Mouse (Mus musculus) layer of hippocampus, adult 9-10 months (tissue): ENCODE measurements around the gene Kcnmb1.

ENCODE experiments used
- DNase-seq: peaks from one replicate; pipeline ENCODE4 v3.0.0; 2022; ENCODE audit warnings: low spot score

Gene Kcnmb1

GRCm38 (mm10) chr11:34001938-34002592, 39.3 kb downstream of the Kcnmb1 start:
- no peak for DNase-seq

DNA sequence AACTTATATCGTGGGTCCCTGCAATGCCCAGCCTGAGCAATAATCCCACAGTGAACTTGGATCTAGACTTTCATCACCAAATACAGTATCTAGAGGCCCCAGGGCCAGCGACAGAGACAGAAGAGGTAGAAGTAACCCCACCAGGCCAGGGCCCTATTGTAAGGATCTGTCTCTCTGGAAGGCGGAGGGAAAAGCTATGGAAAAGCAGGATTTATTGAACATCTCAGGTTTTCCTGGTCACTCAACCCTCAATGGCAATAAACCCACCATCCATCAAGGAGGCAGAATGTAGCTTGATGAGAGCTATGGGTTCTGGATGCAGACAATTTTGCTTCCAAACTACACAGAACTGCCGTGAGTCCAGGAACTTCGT, 39.8 kb downstream of the Kcnmb1 start:
- DNase-seq, result no peak

DNA sequence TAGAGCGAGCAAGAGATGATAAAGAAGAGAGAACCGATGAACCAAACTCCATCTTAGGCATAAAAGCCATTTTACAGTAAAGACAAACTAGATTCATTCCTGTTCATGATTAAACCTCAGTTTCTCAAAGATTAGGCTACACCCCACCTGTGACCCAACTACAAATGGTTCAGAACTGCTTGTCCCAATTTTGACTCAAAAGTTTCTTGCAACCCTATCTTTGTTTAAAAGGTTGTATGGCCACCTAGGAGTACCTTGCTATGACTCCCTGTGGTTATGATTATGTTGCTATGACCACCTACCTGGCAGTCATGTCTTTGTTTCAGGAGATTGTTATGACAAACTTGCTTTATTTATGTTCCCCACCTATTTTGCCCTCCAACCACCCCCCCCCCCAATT, 44.8 kb downstream of the Kcnmb1 start:
- DNase-seq, result no peak

GRCm38 (mm10) chr11:34008214-34008613, 45.4 kb downstream of the Kcnmb1 start:
- DNase-seq, result no peak

- DNase-seq, result no peak
These were observed 45.9 kb downstream of the Kcnmb1 start for GRCm38 (mm10) chr11:34008702-34009101.

DNA sequence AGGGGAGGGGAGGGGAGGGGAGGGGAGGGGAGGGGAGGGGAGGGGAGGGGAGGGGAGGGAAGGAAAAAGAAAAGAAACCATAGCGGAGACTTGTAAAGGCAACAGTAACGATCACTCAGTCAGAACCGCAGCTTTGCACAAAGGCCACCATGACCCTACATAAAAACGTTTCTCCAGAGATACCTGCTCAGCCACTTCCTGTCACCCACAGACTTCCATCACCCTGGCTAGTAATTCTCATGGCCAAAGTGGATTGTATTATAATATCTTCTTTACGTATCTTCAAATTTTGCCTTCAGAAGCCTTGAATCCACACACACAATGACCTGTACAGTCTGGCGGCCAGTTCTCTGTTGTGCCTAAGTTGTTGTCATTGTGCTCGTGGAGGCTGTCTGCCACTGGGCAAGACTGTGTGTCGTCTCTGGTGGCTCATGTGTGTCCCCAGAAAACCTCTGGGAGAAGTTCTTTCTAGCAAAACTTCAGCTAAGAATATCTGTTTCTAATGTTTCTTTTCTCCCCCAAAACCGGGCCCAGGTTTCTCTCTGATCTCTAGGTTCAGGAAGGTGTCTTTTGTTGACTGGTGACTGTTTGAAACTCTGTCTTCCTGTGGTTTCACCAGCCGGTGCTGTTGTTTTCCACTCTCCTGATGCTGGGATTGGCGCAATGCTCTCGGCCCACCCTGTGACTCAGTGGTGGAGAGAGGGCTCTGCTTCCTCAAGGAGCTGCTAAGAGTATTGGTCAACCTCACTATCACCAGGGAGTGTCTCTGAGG, 46.7 kb downstream of the Kcnmb1 start:
- no peak for DNase-seq

DNA sequence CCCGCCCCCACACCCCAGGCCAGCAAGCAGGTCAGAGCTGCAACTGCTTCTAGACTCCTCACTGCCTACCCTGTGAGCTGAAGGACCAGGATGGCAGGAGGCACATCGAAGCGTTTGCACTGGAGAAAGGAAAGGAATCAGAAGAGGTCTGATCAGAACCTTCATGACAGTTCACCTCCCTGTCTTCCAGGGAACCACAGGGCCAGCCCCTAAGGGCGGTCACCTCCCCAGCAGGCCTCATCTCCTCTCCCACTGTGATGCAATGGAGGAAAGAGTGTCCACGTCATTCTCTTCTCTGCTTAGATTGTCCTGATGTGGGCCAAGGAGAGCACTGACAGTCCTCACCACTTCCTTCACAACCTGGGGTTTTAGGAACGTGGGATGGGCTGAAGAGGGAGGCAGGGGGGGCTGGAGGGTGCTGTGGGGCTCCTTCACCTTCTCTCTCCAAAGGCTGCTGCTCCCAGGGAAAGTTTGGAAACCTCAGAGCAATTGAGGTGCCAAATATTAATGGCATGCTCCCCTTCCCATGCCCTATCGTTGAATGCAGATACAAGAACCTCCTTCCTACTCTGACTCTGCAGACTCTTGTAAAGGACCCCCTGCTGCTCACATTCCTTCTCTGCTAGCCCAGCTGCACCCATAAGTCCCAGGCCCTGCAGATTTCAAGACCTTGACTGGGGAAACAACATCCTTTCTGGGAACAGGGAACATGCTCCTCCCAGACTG, 47.5 kb downstream of the Kcnmb1 start:
- no peak for DNase-seq

DNA sequence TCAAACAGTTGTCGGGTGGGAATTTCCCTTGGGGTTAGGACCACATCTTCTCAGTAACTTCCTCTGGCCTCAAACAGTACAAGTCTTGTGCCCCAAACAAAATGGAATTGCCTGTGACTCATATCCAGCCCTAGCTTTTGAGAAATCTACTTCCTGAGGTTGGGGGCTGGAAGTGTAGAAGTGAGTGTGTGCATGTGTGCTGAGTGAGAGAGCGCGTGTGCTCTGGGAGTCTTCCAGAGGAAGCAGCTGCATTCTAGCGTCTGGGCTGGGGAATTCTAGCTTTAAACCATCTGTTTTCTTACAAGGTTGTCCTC, 48.0 kb downstream of the Kcnmb1 start:
- DNase-seq, result no peak

- no peak for DNase-seq
These were observed 49.3 kb downstream of the Kcnmb1 start for GRCm38 (mm10) chr11:34012007-34012652.
